33 mouse cellular contexts compared by ENCODE assay signal in genomic region chr7:141351061-141351460, GRCm38 (mm10). TPM values are rescaled to one million over a fixed set of nuclear protein-coding genes. Genes with fewer than 3 reads are reported as not detected.
DNase-seq lines count a peak whose midpoint lies in the region; ATAC-seq and TF ChIP-seq lines count a peak whose summit lies in the region.
"Had no signal": no experiment of that assay in that cellular context is flagged by ENCODE, and none has a peak within 500 bp of the region (broad histone marks: within the 10 kb centered on the region; RNA-seq: fewer than 3 reads in every experiment).

No protein-coding gene starts in this region.

- H3K4me3 ChIP-seq in lung, postnatal 0 days (ENCODE audit: low read depth, low read length): no peak overlapping the region
- no peak overlapping the region for H3K4me3 ChIP-seq in intestine, embryonic 16.5 days (ENCODE audit: low read length)
- no peak overlapping the region for H3K4me3 ChIP-seq in stomach, embryonic 16.5 days (replicated peaks; ENCODE audit: low read length)
- no peak overlapping the region for H3K4me3 ChIP-seq in forebrain, embryonic 11.5 days (ENCODE audit: low read depth, low read length)
- H3K4me3 ChIP-seq: embryonic facial prominence, embryonic 13.5 days; forebrain, embryonic 12.5 days; heart, embryonic 13.5 days; kidney, embryonic 15.5 days; limb, embryonic 12.5 days; liver, embryonic 13.5 days; midbrain, embryonic 15.5 days had no signal

- ATAC-seq in lung, postnatal 0 days: peak; percentile 61
- ATAC-seq in intestine, embryonic 16.5 days: peak; percentile 83
- peak; percentile 77 for ATAC-seq in stomach, embryonic 16.5 days (ENCODE audit: insufficient read depth, low FRiP score)
- no peak for ATAC-seq in forebrain, embryonic 11.5 days (replicated peaks; ENCODE audit: low FRiP score)
- ATAC-seq: activated CD4-positive, CD25-positive, alpha-beta regulatory T cell, adult 4 months; forebrain, postnatal 0 days; hindbrain, embryonic 16.5 days; midbrain, embryonic 15.5 days had no signal

- peak; percentile 66 for DNase-seq in lung, postnatal 0 days (ENCODE audit: low spot score)
- DNase-seq in lung, postnatal 10 days: no peak
- DNase-seq in R1 (ENCODE audit: low read depth, low spot score): peak; percentile 42
- no peak for DNase-seq in forebrain, embryonic 11.5 days (ENCODE audit: low spot score)
- DNase-seq in ovary, postnatal 10 days (ENCODE audit: low spot score): no peak
- DNase-seq in left cerebral cortex, postnatal 4 days: no peak
- DNase-seq: adrenal gland, adult 2 months; adrenal gland, postnatal 36 days; cerebellum, adult 18-20 months; cerebellum, postnatal 10 days; forebrain, postnatal 0 days; gastrocnemius, postnatal 10 days; heart, postnatal 10 days; kidney, adult 11 months; kidney, postnatal 25 days; liver, embryonic 13.5 days; lung, embryonic 14.5 days; thymus, adult 2 months; thymus, postnatal 4 days had no signal

- no peak for TF ChIP-seq EP300 in lung, postnatal 0 days (IDR thresholded peaks at IDR 0.05)

- no peak for TF ChIP-seq CTCF in lung, postnatal 0 days (IDR thresholded peaks at IDR 0.05)

- H3K9ac ChIP-seq in lung, postnatal 0 days (replicated peaks; ENCODE audit: low read depth): no peak overlapping the region
- no peak overlapping the region for H3K9ac ChIP-seq in intestine, embryonic 16.5 days (ENCODE audit: low read depth, low read length)
- H3K9ac ChIP-seq in stomach, embryonic 16.5 days (ENCODE audit: low read length): no peak overlapping the region
- no peak overlapping the region for H3K9ac ChIP-seq in forebrain, embryonic 11.5 days (ENCODE audit: low read length)
- H3K9ac ChIP-seq: embryonic facial prominence, embryonic 13.5 days; forebrain, embryonic 12.5 days; forebrain, postnatal 0 days; heart, embryonic 13.5 days; kidney, embryonic 15.5 days; limb, embryonic 12.5 days; liver, embryonic 13.5 days; lung, embryonic 14.5 days; midbrain, embryonic 15.5 days had no signal

- peak overlapping the region; percentile 14; the same call in 1 of the 2 replicates for H3K27ac ChIP-seq in lung, postnatal 0 days (ENCODE audit: low read length)
- peak overlapping the region; percentile 63 for H3K27ac ChIP-seq in intestine, embryonic 16.5 days (ENCODE audit: low read length)
- H3K27ac ChIP-seq in stomach, embryonic 16.5 days (ENCODE audit: low read length): peak overlapping the region; percentile 39; the same call in 1 of the 2 replicates
- no peak overlapping the region for H3K27ac ChIP-seq in forebrain, embryonic 11.5 days (ENCODE audit: low read depth, low read length)
- H3K27ac ChIP-seq: embryonic facial prominence, embryonic 13.5 days; forebrain, embryonic 12.5 days; heart, embryonic 13.5 days; kidney, embryonic 15.5 days; limb, embryonic 12.5 days; liver, embryonic 13.5 days; midbrain, embryonic 15.5 days had no signal

- no peaks in the 10 kb centered on the region for H3K4me1 ChIP-seq in lung, postnatal 0 days (ENCODE audit: insufficient read depth, low read depth, low read length)
- peaks cover 7% of the 10 kb centered on the region; the same call in 1 of the 2 replicates for H3K4me1 ChIP-seq in intestine, embryonic 16.5 days (ENCODE audit: control insufficient read depth, insufficient read depth, low read length)
- no peaks in the 10 kb centered on the region; the same call in 1 of the 2 replicates for H3K4me1 ChIP-seq in stomach, embryonic 16.5 days (ENCODE audit: control insufficient read depth, insufficient read depth, low read length)
- H3K4me1 ChIP-seq in forebrain, embryonic 11.5 days (replicated peaks; ENCODE audit: control insufficient read depth, insufficient read depth, low read length): 0 out of 2 replicates have a peak, but pooled peaks cover 1% of the 10 kb centered on the region
- H3K4me1 ChIP-seq: embryonic facial prominence, embryonic 13.5 days; heart, embryonic 13.5 days; limb, embryonic 12.5 days; liver, embryonic 13.5 days had no signal

- intact Hi-C loops in left cerebral cortex, postnatal 4 days (cut with DNase I): no loop called here

- no peaks in the 10 kb centered on the region for H3K36me3 ChIP-seq in lung, postnatal 0 days (ENCODE audit: insufficient read depth, low read length)
- H3K36me3 ChIP-seq in intestine, embryonic 16.5 days (ENCODE audit: control insufficient read depth, insufficient read depth, low read length): 0 out of 2 replicates have a peak, but pooled peaks cover under 1% of the 10 kb centered on the region
- H3K36me3 ChIP-seq in stomach, embryonic 16.5 days (ENCODE audit: control insufficient read depth, insufficient read depth, low read length): no peaks in the 10 kb centered on the region
- no peaks in the 10 kb centered on the region for H3K36me3 ChIP-seq in forebrain, embryonic 11.5 days (ENCODE audit: control insufficient read depth, insufficient read depth, low read length)
- H3K36me3 ChIP-seq: embryonic facial prominence, embryonic 13.5 days; forebrain, embryonic 12.5 days; heart, embryonic 13.5 days; kidney, embryonic 15.5 days; limb, embryonic 12.5 days; liver, embryonic 13.5 days; midbrain, embryonic 15.5 days had no signal

- 48% methylated on average over 6 of the region's 6 CpGs for WGBS in lung, postnatal 0 days
- WGBS in intestine, embryonic 16.5 days: 44% methylated on average over 6 of the region's 6 CpGs
- WGBS in stomach, embryonic 16.5 days: 54% methylated on average over 6 of the region's 6 CpGs
- WGBS in forebrain, embryonic 11.5 days: 83% methylated on average over 6 of the region's 6 CpGs

- H3K9me3 ChIP-seq in lung, postnatal 0 days (ENCODE audit: low read length): no peaks in the 10 kb centered on the region
- no peaks in the 10 kb centered on the region for H3K9me3 ChIP-seq in intestine, embryonic 16.5 days (ENCODE audit: control insufficient read depth, low read length)
- H3K9me3 ChIP-seq in stomach, embryonic 16.5 days (replicated peaks; ENCODE audit: control insufficient read depth, low read length): no peaks in the 10 kb centered on the region
- no peaks in the 10 kb centered on the region for H3K9me3 ChIP-seq in forebrain, embryonic 11.5 days (ENCODE audit: control insufficient read depth, low read length)
- H3K9me3 ChIP-seq: embryonic facial prominence, embryonic 13.5 days; forebrain, embryonic 12.5 days; heart, embryonic 13.5 days; kidney, embryonic 15.5 days; limb, embryonic 12.5 days; liver, embryonic 13.5 days; midbrain, embryonic 15.5 days had no signal

- H3K4me2 ChIP-seq in lung, postnatal 0 days (replicated peaks; ENCODE audit: low read depth, low read length): no peak overlapping the region
- peak overlapping the region; percentile 21; the same call in 1 of the 2 replicates for H3K4me2 ChIP-seq in intestine, embryonic 16.5 days (ENCODE audit: low read depth, low read length)
- H3K4me2 ChIP-seq in stomach, embryonic 16.5 days (ENCODE audit: low read depth, low read length): no peak overlapping the region
- H3K4me2 ChIP-seq in forebrain, embryonic 11.5 days (ENCODE audit: low read depth, low read length, severe bottlenecking): no peak overlapping the region
- H3K4me2 ChIP-seq: embryonic facial prominence, embryonic 13.5 days; forebrain, embryonic 12.5 days; heart, embryonic 13.5 days; kidney, embryonic 15.5 days; limb, embryonic 12.5 days; liver, embryonic 13.5 days; lung, embryonic 14.5 days; midbrain, embryonic 15.5 days had no signal

- no peaks in the 10 kb centered on the region for H3K27me3 ChIP-seq in lung, postnatal 0 days (replicated peaks; ENCODE audit: insufficient read depth, low read length)
- H3K27me3 ChIP-seq in intestine, embryonic 16.5 days (replicated peaks; ENCODE audit: control insufficient read depth, insufficient read depth, low read length): no peaks in the 10 kb centered on the region
- no peaks in the 10 kb centered on the region for H3K27me3 ChIP-seq in stomach, embryonic 16.5 days (ENCODE audit: control insufficient read depth, insufficient read depth, low read length)
- no peaks in the 10 kb centered on the region for H3K27me3 ChIP-seq in forebrain, embryonic 11.5 days (ENCODE audit: control insufficient read depth, insufficient read depth, low read length)
- H3K27me3 ChIP-seq: embryonic facial prominence, embryonic 13.5 days; forebrain, embryonic 12.5 days; kidney, embryonic 15.5 days; midbrain, embryonic 15.5 days had no signal

RNA-seq across cellular contexts. Expression of gene Eps8l2, which starts 12.4 kb away (rescaled TPM):
- polyA plus RNA-seq in lung, postnatal 0 days (2015; fragmentation: Nextera tagmentation; extraction: Ambion mirVana): 67.6 and 73.1 TPM in 2 replicates
- 191 and 214 TPM in 2 replicates for polyA plus RNA-seq in intestine, embryonic 16.5 days (2015; fragmentation: Nextera tagmentation; extraction: Ambion mirVana)
- polyA plus RNA-seq in stomach, embryonic 16.5 days (2015; fragmentation: Nextera tagmentation; extraction: Ambion mirVana): 79.4 and 108 TPM in 2 replicates
- polyA plus RNA-seq in forebrain, embryonic 11.5 days (2014; fragmentation: Nextera tagmentation; extraction: Ambion mirVana): 2.5 and 3.3 TPM in 2 replicates
- under 1 TPM; 0.86 to 0.97 TPM for total RNA-seq in left cerebral cortex, postnatal 4 days (2021)
- polyA plus RNA-seq: activated CD4-positive, CD25-positive, alpha-beta regulatory T cell, adult 4 months had no signal

RNA-seq across cellular contexts. Expression of gene Tmem80, which starts 23.5 kb away (rescaled TPM):
- polyA plus RNA-seq in lung, postnatal 0 days (2015; fragmentation: Nextera tagmentation; extraction: Ambion mirVana): 34.7 and 44.1 TPM in 2 replicates
- 32.4 and 34.2 TPM in 2 replicates for polyA plus RNA-seq in intestine, embryonic 16.5 days (2015; fragmentation: Nextera tagmentation; extraction: Ambion mirVana)
- polyA plus RNA-seq in stomach, embryonic 16.5 days (2015; fragmentation: Nextera tagmentation; extraction: Ambion mirVana): 35.9 and 36.5 TPM in 2 replicates
- 33.2 and 33.5 TPM in 2 replicates for polyA plus RNA-seq in forebrain, embryonic 11.5 days (2014; fragmentation: Nextera tagmentation; extraction: Ambion mirVana)
- total RNA-seq in left cerebral cortex, postnatal 4 days (2021): 10 to 100 TPM; 21.1 to 21.9 TPM

RNA-seq across cellular contexts. Expression of gene Deaf1, which starts 23.6 kb away (rescaled TPM):
- 35.7 and 40.8 TPM in 2 replicates for polyA plus RNA-seq in lung, postnatal 0 days (2015; fragmentation: Nextera tagmentation; extraction: Ambion mirVana)
- 61.0 and 64.4 TPM in 2 replicates for polyA plus RNA-seq in intestine, embryonic 16.5 days (2015; fragmentation: Nextera tagmentation; extraction: Ambion mirVana)
- polyA plus RNA-seq in stomach, embryonic 16.5 days (2015; fragmentation: Nextera tagmentation; extraction: Ambion mirVana): 61.3 and 64.3 TPM in 2 replicates
- 74.2 and 80.8 TPM in 2 replicates for polyA plus RNA-seq in forebrain, embryonic 11.5 days (2014; fragmentation: Nextera tagmentation; extraction: Ambion mirVana)
- 100 to 1,000 TPM; 246 to 267 TPM for total RNA-seq in left cerebral cortex, postnatal 4 days (2021)

RNA-seq across cellular contexts. Expression of gene Taldo1, which starts 40.9 kb away (rescaled TPM):
- polyA plus RNA-seq in lung, postnatal 0 days (2015; fragmentation: Nextera tagmentation; extraction: Ambion mirVana): 260 and 276 TPM in 2 replicates
- polyA plus RNA-seq in intestine, embryonic 16.5 days (2015; fragmentation: Nextera tagmentation; extraction: Ambion mirVana): 567 and 582 TPM in 2 replicates
- polyA plus RNA-seq in stomach, embryonic 16.5 days (2015; fragmentation: Nextera tagmentation; extraction: Ambion mirVana): 399 and 400 TPM in 2 replicates
- 384 and 400 TPM in 2 replicates for polyA plus RNA-seq in forebrain, embryonic 11.5 days (2014; fragmentation: Nextera tagmentation; extraction: Ambion mirVana)
- total RNA-seq in left cerebral cortex, postnatal 4 days (2021): 100 to 1,000 TPM; 146 to 152 TPM

RNA-seq across cellular contexts. Expression of gene Drd4, which starts 59.3 kb away (rescaled TPM):
- polyA plus RNA-seq in lung, postnatal 0 days (2015; fragmentation: Nextera tagmentation; extraction: Ambion mirVana): 0.12 and 0.17 TPM in 2 replicates
- 0.23 and 0.48 TPM in 2 replicates for polyA plus RNA-seq in intestine, embryonic 16.5 days (2015; fragmentation: Nextera tagmentation; extraction: Ambion mirVana)
- polyA plus RNA-seq in stomach, embryonic 16.5 days (2015; fragmentation: Nextera tagmentation; extraction: Ambion mirVana): 0.18 TPM in 1 of 2 replicates, not detected in the other
- 0.24 and 0.43 TPM in 2 replicates for polyA plus RNA-seq in forebrain, embryonic 11.5 days (2014; fragmentation: Nextera tagmentation; extraction: Ambion mirVana)
- total RNA-seq in left cerebral cortex, postnatal 4 days (2021): under 1 TPM; 0.48 to 0.54 TPM
- total RNA-seq: common myeloid progenitor, adult 5-6 weeks; heart, adult 8-10 months; heart, postnatal 10 days; layer of hippocampus, adult 18-20 months; neutrophil, adult 5-6 weeks had no signal
- polyA plus RNA-seq: activated CD4-positive, CD25-positive, alpha-beta regulatory T cell, adult 4 months; heart, embryonic 13.5 days; liver, embryonic 13.5 days had no signal

Comparison
In these comparisons a context has a peak if more than half of its experiments do, and no peak if none do; other contexts are left out.
1. DNase-seq: peak in lung, postnatal 0 days (single experiment) and R1 (single experiment); none in lung, postnatal 10 days (single experiment), forebrain, embryonic 11.5 days (single experiment), ovary, postnatal 10 days (single experiment) and left cerebral cortex, postnatal 4 days (single experiment).
2. RNA of gene Eps8l2, which starts 12.4 kb away (polyA plus RNA-seq): 191 to 214 TPM in intestine, embryonic 16.5 days, 79.4 to 108 TPM in stomach, embryonic 16.5 days and 67.6 to 73.1 TPM in lung, postnatal 0 days; 2.5 to 3.3 TPM in forebrain, embryonic 11.5 days; every median in the first group is over 10 times any median in the second.